Mouse (Mus musculus) midbrain, embryonic 12.5 days (tissue): Measurements from ENCODE around the gene Uroc1. TPM values are rescaled to one million over a fixed set of nuclear protein-coding genes. Genes with fewer than 3 reads are reported as not detected.

ENCODE experiments used
- ATAC-seq: fragments of 200-750 bp; cut with Nextera tagmentation; 2 replicates; pipeline ENCODE4 v1.8.0; 2017; ENCODE audit warnings: low read depth, moderate TSS enrichment, moderate library complexity; ENCODE audit not compliant: low FRiP score
- H3K27ac ChIP-seq: fragments of 300-500 bp; sonication (generic); replicated peaks from 2 replicates; pipeline ENCODE4 v1.5.1; 2016; ENCODE audit warnings: mild to moderate bottlenecking
- H3K27me3 ChIP-seq: fragments of 300-500 bp; sonication (generic); 2 replicates; pipeline ENCODE4 v1.6.1; 2016; ENCODE audit warnings: mild to moderate bottlenecking
- H3K36me3 ChIP-seq: fragments of 300-500 bp; sonication (generic); 2 replicates; pipeline ENCODE4 v1.6.1; 2016
- H3K4me1 ChIP-seq: fragments of 300-500 bp; sonication (generic); 2 replicates; pipeline ENCODE4 v1.6.1; 2016
- H3K4me2 ChIP-seq: fragments of 300-500 bp; sonication (generic); replicated peaks from 2 replicates; pipeline ENCODE4 v1.6.1; 2016; ENCODE audit warnings: mild to moderate bottlenecking, moderate library complexity
- H3K4me3 ChIP-seq: fragments of 300-500 bp; sonication (generic); 2 replicates; pipeline ENCODE4 v1.5.1; 2016; ENCODE audit warnings: mild to moderate bottlenecking
- H3K9ac ChIP-seq: fragments of 300-500 bp; sonication (generic); replicated peaks from 2 replicates; pipeline ENCODE4 v1.6.1; 2016; ENCODE audit warnings: mild to moderate bottlenecking, moderate library complexity
- H3K9me3 ChIP-seq: fragments of 300-500 bp; sonication (generic); 2 replicates; pipeline ENCODE4 v1.6.1; 2016; ENCODE audit warnings: mild to moderate bottlenecking
- WGBS: fragments of 180-500 bp; shearing (Covaris S2); methylation state at CpG from one replicate; pipeline ENCODE4 v1.1.7; 2016; 5-methylcytosine and 5-hydroxymethylcytosine counted together
- polyA plus RNA-seq: library from polyadenylated mRNA; unstranded; fragments of >200 nt; fragmentation: Nextera tagmentation; extraction: Ambion mirVana; gene quantifications from 2 replicates; pipeline ENCODE4 v1.2.1, GENCODE M21; 2016

Gene Uroc1
- polyA plus RNA-seq, 1 experiment from 2014 or later: not detected

- Histone ChIP-seq H3K27ac (no peak overlapping the region), H3K27me3 (no peaks in the 10 kb centered on the region)
These were observed 27.1 kb downstream of the Uroc1 start for GRCm38 (mm10) chr6:90360024-90360781.

GRCm38 (mm10) chr6:90360922-90361614 is 28.0 kb downstream of the Uroc1 start:
- H3K9ac ChIP-seq: no peak overlapping the region
- H3K4me2 ChIP-seq: no peak overlapping the region
- no peak for ATAC-seq
- H3K36me3 ChIP-seq: no peaks in the 10 kb centered on the region
- no peak overlapping the region for H3K4me3 ChIP-seq
- WGBS: 89% methylated on average over 6 of the region's 6 CpGs
- no peaks in the 10 kb centered on the region for H3K9me3 ChIP-seq
- no peak overlapping the region for H3K27ac ChIP-seq
- H3K27me3 ChIP-seq: no peaks in the 10 kb centered on the region
- H3K4me1 ChIP-seq: peaks cover 7% of the 10 kb centered on the region; the same call in 1 of the 2 replicates

More at GRCm38 (mm10) chr6:90360024-90360781, 27.1 kb downstream of the Uroc1 start:
- H3K9me3 ChIP-seq: no peaks in the 10 kb centered on the region
- peaks cover 7% of the 10 kb centered on the region; the same call in 1 of the 2 replicates for H3K4me1 ChIP-seq
- no peak overlapping the region for H3K4me2 ChIP-seq
- no peak overlapping the region for H3K4me3 ChIP-seq
- WGBS: 74% methylated on average over 7 of the region's 7 CpGs
- peak; percentile 23; the same call in 1 of the 2 replicates for ATAC-seq
- H3K36me3 ChIP-seq: no peaks in the 10 kb centered on the region
- H3K9ac ChIP-seq: no peak overlapping the region

DNA sequence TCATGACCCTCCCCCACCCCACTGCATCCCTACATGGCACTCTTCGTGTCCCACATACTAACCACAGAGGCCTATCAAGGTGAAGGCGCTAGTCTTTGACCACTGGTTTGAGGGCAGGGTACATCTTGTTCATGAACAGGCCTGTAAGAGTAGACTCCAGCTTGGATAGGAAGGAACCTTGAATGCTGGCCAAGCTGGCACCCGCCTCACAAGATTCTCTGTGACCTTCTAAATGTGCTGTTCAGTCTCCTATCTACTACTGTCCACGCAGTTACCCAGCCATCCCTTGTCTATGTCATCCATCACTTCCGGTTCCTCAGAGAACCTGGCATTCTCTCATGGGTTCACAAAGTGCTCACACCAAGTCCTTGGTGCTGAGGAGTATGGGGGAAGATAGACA is 30.2 kb downstream of the Uroc1 start:
- no peak for ATAC-seq
- WGBS: 78% methylated on average over 5 of the region's 5 CpGs
- Histone ChIP-seq H3K27me3 (no peaks in the 10 kb centered on the region), H3K4me3 (no peak overlapping the region), H3K9ac (no peak overlapping the region), H3K4me1 (peaks cover 7% of the 10 kb centered on the region; the same call in 1 of the 2 replicates), H3K27ac (no peak overlapping the region), H3K4me2 (no peak overlapping the region), H3K9me3 (no peaks in the 10 kb centered on the region), H3K36me3 (no peaks in the 10 kb centered on the region)

DNA sequence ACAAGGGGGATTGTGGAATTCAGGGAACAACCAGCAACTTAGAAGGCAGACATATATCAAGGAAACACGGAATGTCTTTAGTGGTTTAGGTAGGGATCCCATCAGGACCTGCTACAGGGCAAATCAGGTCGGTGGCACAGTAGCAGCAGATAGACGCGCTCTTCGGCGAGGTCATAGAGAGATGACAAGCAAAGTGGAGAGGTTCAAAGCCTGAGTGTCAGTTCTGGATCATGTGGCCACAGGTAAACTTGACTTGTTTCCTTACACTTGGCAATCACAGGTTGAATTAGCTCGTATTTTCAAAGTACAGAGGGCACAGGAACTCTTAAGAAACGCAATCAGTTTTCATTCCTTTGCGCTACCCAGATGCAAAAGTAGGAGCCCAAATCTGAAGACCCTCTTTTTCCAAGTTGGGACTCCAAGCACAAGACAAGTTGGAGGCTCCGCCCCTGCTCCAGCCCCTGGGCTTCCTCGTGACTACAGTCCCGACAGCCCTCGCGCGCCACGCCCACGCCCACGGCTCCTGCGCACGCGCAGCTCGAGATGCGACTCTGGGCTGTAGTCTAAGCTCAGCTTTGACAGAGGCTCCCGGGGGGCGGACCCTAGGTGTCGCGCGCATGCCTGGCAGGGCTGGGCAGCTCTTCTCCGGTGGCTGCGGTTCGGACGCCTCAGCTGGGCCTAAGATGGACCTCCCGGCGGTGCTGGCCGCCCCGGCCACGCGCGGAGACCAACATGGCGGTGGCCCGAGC is 36.1 kb downstream of the Uroc1 start, which contains the start of gene Zxdc:
TSS of gene Zxdc (plus strand) at position 517 of the 749 bp plus-strand sequence.
- peak within 1 kb of the TSS; percentile 98 for H3K4me2 ChIP-seq
- H3K4me3 ChIP-seq: peak within 1 kb of the TSS; percentile 98
- peak; percentile 97 for ATAC-seq
- H3K4me1 ChIP-seq: peaks cover 24% of the 10 kb centered on the region
- no peaks in the 10 kb centered on the region for H3K9me3 ChIP-seq
- peak within 1 kb of the TSS; percentile 93 for H3K9ac ChIP-seq
- WGBS: 4% methylated on average over 41 of the region's 41 CpGs
- peaks cover 17% of the 10 kb centered on the region for H3K36me3 ChIP-seq
- H3K27ac ChIP-seq: peak within 1 kb of the TSS; percentile 87
- H3K27me3 ChIP-seq: no peaks in the 10 kb centered on the region

DNA sequence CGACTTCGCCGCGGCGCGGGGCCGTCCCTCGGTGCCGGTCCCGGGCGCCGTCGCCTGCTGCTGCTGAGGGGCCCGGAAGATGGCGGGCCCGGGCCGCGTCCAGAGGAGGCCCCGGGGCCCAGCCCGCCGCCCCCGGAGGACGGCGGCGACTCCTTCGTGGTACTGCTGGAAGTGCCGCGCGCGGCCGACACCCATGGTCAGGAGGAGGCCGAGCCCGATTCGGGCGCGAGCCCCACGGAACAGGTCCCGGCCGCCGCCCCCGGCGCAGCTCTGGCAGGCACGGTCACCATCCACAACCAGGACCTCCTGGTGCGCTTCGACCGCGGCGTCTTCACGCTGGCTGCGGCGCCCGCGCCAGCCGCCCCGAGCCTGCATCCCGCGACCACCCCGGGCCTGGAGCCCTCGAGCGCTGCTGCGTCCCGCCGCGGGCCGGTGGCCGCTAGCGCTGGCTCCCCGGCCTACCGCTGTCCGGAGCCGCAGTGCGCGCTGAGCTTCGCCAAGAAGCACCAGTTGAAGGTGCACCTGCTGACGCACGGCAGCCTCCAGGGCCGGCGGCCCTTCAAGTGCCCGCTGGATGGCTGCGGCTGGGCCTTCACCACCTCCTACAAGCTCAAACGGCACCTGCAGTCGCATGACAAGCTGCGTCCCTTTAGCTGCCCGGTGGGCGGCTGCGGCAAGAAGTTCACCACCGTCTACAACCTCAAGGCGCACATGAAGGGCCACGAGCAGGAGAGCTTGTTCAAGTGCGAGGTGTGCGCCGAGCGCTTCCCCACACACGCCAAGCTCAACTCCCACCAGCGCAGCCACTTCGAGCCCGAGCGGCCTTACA is 36.9 kb downstream of the Uroc1 start:
- Histone ChIP-seq H3K4me2 (peak overlapping the region; percentile 98), H3K9me3 (no peaks in the 10 kb centered on the region), H3K27ac (peak overlapping the region; percentile 87), H3K36me3 (peaks cover 25% of the 10 kb centered on the region), H3K4me3 (peak overlapping the region; percentile 98), H3K9ac (peak overlapping the region; percentile 93), H3K4me1 (peaks cover 24% of the 10 kb centered on the region), H3K27me3 (no peaks in the 10 kb centered on the region)
- peak; percentile 82 for ATAC-seq
- under 1% methylated on average over 98 of the region's 98 CpGs for WGBS

- no peak for ATAC-seq
- peaks cover 63% of the 10 kb centered on the region for H3K36me3 ChIP-seq
- no peak overlapping the region for H3K4me3 ChIP-seq
- no peak overlapping the region for H3K4me2 ChIP-seq
- H3K9ac ChIP-seq: no peak overlapping the region
- WGBS: 94% methylated on average over 4 of the region's 4 CpGs
- H3K4me1 ChIP-seq: peaks cover 22% of the 10 kb centered on the region
- H3K27me3 ChIP-seq: no peaks in the 10 kb centered on the region
- H3K9me3 ChIP-seq: no peaks in the 10 kb centered on the region
- H3K27ac ChIP-seq: no peak overlapping the region
These were observed 41.6 kb downstream of the Uroc1 start for GRCm38 (mm10) chr6:90374647-90375046.

DNA sequence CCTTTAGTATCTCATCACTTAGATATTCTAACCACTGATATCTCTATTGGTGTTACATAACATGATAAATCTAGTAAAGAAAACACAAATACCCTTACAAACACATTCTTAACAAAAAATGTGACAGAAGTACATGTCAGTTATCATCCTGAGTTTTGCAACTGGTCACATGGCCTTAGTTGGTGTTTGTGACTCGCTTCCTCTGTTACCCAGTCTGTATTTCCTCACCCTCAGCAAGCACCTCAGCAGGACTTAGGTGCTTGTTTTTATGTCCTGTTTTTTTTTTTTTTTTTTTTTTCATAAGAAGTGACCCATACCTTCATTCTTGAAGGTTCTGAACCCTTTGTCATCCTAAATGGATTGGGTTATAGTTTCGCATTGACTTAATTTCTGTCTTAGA is 44.6 kb downstream of the Uroc1 start:
- Histone ChIP-seq H3K27me3 (no peaks in the 10 kb centered on the region), H3K9ac (no peak overlapping the region), H3K4me1 (no peaks in the 10 kb centered on the region), H3K4me2 (no peak overlapping the region), H3K36me3 (peaks cover 88% of the 10 kb centered on the region), H3K4me3 (no peak overlapping the region), H3K9me3 (no peaks in the 10 kb centered on the region), H3K27ac (no peak overlapping the region)
- ATAC-seq: no peak
- 92% methylated on average over 2 of the region's 2 CpGs for WGBS

DNA sequence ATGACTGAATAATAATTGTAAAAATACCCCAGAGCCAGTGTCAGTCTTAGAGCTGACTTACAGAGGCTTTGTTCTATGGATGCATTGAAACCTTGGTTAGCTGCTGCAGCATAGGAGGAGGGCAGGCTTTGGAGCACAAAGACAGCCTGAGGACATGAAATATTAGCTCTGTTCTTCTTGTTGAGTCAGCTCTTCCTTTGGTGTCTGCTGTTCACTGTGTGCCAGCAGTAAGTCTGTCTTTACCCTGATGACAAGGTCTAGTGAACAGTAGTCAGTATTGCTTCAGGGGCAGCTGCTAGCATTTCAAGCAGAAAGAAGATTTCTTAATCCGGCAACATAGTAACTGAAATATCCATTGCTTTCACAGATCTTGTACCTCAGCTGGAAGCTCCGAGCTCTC is 48.4 kb downstream of the Uroc1 start:
- Histone ChIP-seq H3K27me3 (no peaks in the 10 kb centered on the region), H3K27ac (no peak overlapping the region), H3K36me3 (peaks cover 86% of the 10 kb centered on the region), H3K4me1 (no peaks in the 10 kb centered on the region), H3K9me3 (no peaks in the 10 kb centered on the region), H3K4me2 (no peak overlapping the region), H3K4me3 (no peak overlapping the region), H3K9ac (no peak overlapping the region)
- ATAC-seq: no peak
- WGBS: 98% methylated on average over 2 of the region's 2 CpGs

DNA sequence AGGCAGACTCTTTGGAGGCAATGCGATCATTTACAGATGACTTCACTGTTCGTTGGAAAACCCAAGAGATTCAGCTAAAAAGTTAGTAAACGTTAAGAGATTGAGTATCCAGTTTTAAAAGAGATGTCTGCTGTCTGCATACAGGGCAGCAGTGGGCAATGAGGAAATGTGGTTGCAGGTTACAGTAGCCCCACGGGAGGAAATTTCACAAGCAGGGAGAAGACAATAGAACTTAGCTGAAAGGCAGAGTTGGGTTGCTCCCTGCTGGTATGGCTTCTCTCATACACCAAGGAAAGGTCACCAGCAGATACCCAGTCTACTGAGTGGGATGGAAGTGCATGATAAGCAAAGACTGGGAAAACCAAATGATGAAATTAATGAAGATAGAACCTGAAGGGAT is 57.5 kb downstream of the Uroc1 start:
- H3K9ac ChIP-seq: no peak overlapping the region
- no peak overlapping the region for H3K4me3 ChIP-seq
- no peaks in the 10 kb centered on the region for H3K9me3 ChIP-seq
- H3K4me1 ChIP-seq: no peaks in the 10 kb centered on the region
- peaks cover 54% of the 10 kb centered on the region for H3K36me3 ChIP-seq
- H3K27ac ChIP-seq: no peak overlapping the region
- H3K4me2 ChIP-seq: no peak overlapping the region
- ATAC-seq: no peak
- 86% methylated on average over 4 of the region's 4 CpGs for WGBS
- H3K27me3 ChIP-seq: no peaks in the 10 kb centered on the region

GRCm38 (mm10) chr6:90393948-90394347 is 60.9 kb downstream of the Uroc1 start:
- 67% methylated on average over 3 of the region's 3 CpGs for WGBS
- H3K4me3 ChIP-seq: no peak overlapping the region
- H3K4me2 ChIP-seq: no peak overlapping the region
- no peak overlapping the region for H3K9ac ChIP-seq
- H3K27ac ChIP-seq: no peak overlapping the region
- no peak for ATAC-seq
- no peaks in the 10 kb centered on the region for H3K9me3 ChIP-seq
- H3K4me1 ChIP-seq: no peaks in the 10 kb centered on the region
- H3K27me3 ChIP-seq: no peaks in the 10 kb centered on the region
- peaks cover 33% of the 10 kb centered on the region for H3K36me3 ChIP-seq

GRCm38 (mm10) chr6:90395751-90396150 is 62.7 kb downstream of the Uroc1 start:
- H3K27ac ChIP-seq: no peak overlapping the region
- H3K9ac ChIP-seq: no peak overlapping the region
- no peak overlapping the region for H3K4me3 ChIP-seq
- WGBS: 93% methylated on average over 2 of the region's 2 CpGs
- H3K9me3 ChIP-seq: no peaks in the 10 kb centered on the region
- H3K27me3 ChIP-seq: no peaks in the 10 kb centered on the region
- H3K4me2 ChIP-seq: no peak overlapping the region
- ATAC-seq: no peak
- no peaks in the 10 kb centered on the region for H3K4me1 ChIP-seq
- H3K36me3 ChIP-seq: peaks cover 29% of the 10 kb centered on the region
